Mouse (Mus musculus) gastrocnemius, postnatal 4 days (tissue): Measurements from ENCODE around the gene Abcb5. TPM values are rescaled to one million over a fixed set of nuclear protein-coding genes. Genes with fewer than 3 reads are reported as not detected.
"Not testable (repeated sequence)": the region's sequence is repeated elsewhere in the genome, so short reads cannot be mapped to it uniquely, and the experiment has no call there.

Experiments
- DNase-seq, 2 experiments: peaks; one replicate each; pipeline ENCODE4 v3.0.0; 2021 to 2022; ENCODE audit warnings: low spot score in 2 of 2, mixed read lengths in 2 of 2
- long read RNA-seq, 2 experiments: library from polyadenylated mRNA; stranded (forward); transcript quantifications; one replicate each; pipeline ENCODE4 v2.0.0; 2021
- total RNA-seq, 2 experiments: library from RNA; stranded (reverse); gene quantifications; 2 replicates each; pipeline ENCODE4 v1.2.3; 2021

Abcb5 gene
- total RNA-seq = not detected
- long read RNA-seq, experiment 1 = 0 reads
- long read RNA-seq, experiment 2 = 0 reads

DNA sequence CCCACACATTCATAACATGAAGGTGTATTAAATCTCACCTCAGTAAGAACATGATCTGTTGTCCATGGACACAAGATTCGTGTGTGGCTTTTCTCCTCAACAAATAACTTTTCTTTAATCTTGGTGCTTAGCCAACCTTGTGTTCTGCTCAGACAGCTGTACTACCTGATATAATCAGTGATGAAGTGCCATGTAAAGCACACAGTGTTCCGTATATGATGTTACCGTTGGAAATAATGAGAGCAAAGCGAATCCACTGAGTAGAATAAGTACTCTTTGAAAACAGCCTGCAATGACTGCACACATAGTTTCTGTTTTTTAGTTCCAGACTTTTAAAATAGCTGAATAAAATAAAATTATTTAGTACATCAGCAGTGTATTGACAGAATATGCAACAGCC lies at the start of gene Abcb5:
Gene Abcb5 (minus strand): TSS at position 101 of the 400 bp plus-strand sequence.
- no peak for DNase-seq

DNA sequence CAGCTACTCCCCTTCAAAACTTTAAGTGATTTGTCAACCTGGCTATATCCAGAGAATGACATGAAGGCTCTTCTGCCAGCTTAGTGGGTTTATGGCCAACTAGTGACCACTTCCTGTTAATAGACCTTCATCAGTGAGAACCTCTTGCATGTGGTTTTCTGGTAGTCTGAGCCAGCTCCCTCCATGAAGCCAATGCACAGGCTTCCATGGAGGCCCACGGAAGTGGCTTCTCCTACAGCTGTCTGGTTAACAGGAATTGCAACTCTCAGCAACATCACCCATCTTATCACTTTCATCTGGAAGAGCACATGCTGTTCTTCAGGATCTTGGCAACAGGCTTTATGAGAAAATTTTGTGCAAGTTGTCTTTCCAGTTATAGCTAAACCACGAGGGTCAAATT lies 33.0 kb upstream of the Abcb5 start:
- no peak for DNase-seq

DNA sequence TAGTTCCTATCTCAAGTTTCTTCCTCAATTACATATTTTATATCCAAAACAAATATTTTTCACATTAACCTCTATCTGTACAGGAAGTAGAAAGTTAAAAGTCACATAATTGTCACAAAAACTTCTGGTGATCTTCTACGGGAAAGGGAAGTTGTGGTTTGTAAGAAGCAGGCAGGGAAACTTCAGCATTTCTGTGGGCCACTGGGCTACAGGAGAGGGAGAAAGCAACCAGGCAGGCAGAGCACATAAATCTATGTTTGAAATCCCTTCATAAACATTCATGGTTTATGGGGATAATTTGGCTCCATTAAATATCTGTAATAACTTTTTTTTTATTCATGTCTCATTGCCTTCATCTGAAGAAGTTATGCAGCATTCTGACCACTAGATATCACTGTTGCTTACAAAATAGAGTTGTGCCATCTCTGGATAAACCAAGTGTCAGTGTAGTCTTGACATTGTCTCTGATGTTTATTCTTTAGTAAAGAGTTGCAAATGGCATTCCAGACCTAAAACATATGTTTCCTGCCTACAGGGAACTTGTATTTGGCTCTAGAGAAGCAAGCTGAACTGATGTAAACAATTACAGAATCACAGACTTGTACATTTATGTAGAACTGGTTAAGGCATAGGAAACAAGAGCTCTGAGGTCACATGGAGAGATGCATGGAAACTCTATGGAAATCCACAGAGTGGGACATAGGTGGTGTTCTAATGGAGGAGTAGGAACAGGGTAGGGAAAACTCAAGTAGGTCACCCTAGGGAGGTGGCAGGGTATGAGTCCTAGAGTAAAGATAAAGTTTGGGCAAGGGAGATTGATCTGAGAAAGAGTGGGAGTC lies 28.3 kb upstream of the Abcb5 start:
- no peak for DNase-seq

DNA sequence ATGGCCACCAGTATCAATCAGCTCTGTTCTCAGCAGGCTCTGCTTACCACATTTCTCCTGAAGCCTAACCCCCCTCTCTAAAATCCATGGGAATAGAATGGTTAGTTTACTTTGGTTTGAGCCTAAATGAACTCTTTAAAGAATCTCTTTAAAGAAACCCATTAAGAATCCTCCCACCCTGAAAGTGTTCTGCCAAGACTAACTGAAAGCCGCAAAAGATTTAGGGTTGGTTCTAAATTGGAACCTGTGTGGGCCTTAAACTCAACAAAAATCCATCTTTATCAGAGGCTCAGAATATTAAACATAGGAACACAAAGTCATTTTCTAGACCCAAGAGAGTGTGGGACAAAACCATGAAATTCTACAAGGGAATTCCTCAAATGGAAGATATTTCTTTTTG lies 18.6 kb upstream of the Abcb5 start:
- DNase-seq = no peak

DNA sequence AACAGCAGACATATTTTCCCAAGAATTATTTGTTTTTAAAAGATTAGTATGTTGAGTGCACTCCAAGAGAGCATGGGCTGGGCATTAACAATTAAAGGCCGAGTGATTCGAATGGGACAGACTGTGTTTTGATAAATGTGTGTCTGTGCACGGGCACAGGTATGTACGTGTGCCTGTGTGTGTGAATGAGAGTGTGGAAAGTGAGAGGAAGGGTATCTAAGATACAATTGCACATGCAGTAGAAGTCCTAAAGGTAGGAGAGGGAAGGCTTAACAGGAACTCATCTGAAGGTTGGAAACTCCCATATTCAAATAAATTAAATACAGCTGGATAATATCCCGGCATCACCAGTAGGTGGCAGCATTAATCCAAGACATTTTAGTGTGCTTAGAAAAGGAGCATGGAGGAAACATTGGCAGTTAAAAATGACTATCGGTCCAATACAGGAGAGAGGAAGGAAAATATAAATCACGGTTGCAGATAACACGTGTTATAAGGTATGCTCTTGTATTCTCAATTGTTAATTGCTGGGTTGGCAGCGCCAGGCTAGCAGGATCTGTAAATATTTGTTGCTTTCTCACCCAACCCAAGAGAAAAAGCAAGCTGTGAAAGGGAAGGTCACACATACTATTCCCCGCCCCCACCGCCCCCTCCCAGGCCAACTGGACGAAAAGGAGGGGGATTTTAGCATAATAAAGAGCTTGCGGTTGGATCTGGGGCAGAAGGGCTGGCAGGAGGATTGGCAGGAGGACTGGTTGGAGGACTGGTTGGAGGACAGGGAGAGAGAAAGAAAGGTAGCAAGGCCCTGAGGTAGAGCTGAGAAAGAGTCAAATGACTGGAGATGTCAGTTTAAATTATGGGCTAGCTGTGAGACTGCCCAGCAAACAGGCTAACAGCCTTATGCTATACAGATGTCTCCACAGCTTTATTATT lies 35.6 kb downstream of the Abcb5 start:
- peak; percentile 23 to 43 for DNase-seq

DNA sequence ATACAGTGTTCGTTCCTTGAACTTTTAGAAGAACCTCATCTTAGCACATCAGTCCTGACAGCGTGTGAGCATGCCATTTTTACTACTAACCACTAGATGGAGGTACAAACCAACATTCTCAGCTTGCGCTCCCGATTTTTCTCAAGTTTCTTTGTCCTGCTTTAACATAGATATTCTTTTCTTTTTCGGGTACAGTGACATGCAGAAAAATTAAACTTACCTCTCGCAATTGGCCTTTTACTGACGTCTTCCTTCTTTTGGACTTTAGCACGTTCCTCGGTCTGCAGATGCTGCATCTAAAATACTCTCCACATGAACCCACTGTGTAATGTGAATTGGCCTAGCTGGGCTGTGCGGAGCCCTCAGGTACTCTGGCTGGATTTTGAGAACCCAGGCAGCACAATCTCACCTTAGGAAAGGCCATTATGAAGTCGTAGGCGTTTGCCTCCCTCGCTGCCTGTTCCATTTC lies 39.4 kb downstream of the Abcb5 start:
- no peak for DNase-seq

DNA sequence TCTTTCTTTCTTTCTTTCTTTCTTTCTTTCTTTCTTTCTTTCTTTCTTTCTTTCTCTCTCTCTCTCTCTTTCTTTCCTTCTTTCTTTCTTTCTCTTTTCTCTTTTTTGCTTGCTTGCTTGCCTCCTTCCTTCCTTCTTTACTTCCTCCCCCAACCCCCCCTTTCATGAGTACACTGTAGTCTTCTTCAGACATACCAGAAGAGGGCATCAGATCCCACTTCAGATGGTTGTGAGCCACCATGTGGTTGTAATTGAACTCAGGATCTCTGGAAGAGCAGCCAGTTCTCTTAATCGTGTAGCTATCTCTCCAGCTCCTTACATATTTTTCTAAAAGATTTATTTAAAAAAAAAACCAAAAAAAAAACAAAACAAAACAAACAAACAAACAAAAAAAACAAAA lies 42.3 kb downstream of the Abcb5 start:
- DNase-seq = not testable (repeated sequence)

DNA sequence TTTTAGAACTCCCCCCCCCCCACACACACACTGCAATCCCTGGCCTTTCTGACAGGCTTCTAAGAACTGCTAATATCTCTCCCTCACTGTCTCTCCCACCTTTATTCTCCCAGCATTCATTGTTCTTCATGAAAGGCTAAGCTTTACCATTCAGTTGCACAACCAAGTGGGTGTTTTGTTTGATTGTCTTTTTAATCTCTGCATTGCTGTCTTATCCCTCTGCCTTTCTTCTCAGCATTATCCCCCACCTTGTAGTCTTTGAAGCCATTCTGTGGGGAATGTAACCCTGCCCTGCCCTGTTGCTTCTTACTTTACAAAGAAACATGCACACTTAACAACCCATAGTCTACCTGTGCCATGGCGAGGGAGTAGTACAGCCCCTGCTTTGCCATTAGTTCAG lies 48.5 kb downstream of the Abcb5 start:
- DNase-seq = no peak

DNA sequence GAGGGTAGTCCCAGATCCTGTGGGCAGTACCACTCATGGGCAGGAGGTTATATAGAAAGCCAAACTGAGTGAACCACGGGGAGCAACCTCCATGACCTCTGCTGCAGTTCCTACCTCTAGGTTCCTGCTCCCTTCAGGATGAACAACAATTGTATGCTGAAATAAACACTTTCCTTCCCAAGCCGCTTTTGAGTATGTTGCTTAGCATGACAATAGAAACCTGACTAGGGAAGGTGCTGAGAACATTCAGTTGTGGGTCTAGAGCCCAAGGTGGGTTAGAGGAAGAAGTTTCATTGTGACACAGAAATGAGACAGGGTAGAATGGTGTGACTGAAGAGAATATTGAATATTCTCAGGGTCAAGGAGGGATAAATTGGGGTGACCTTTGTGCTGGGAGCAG lies 55.9 kb downstream of the Abcb5 start:
- DNase-seq = no peak

DNA sequence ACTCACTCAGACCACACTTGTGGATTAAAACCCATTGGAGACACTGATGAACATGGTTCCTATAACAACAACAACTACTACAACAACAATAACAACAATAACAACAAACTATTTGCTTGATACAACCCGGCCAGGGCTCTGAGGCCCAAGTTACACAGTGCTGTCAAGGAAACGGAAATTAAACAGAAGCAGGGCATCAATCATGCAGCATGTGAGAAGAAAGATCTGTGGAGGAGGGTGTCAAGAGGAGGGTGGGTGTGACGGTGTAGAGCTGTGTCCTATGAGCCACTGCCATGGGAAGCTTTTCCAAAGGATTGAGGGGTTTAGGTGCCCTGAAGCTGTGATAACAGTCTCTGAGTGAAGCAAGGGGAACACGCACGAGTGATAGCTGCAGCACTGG lies 64.0 kb downstream of the Abcb5 start:
- no peak for DNase-seq

DNA sequence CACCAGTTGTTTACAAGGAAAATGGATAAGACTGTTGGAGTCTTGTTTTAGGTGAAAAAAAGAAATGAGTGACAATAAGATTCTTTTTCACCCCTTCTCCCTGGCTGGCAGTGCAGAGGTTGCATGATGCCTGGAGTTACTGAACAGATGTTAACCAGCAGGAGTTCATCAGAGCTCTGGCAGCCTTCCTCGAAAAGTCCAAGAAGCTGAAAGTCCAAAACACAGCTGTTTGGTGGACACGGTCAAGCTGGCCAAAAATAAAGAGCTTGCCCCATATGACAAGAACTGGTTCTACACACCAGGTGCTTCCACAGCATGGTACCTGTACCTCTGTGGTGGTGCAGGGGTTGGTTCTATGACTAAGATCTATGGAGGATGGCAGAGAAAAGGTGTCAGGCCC lies 78.3 kb downstream of the Abcb5 start:
- DNase-seq = no peak

DNA sequence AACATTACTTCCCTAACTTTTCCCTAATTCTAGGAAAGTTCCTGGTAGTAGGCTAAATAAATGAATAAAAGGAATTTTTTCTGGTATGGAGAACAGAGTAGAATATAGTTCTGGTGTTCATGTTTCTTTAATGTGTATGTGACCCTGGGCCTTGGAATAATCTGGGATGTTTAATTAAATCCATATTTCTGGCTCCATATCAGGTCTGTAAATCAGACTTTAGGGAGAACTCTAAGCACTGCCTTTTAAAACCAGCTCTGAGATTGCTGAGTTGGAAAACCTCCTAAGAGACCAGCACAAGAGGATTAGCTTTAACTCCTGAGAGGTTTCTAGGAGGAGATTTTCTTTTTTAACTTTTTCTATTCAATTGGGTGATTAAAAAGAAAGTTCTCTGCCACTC lies 83.4 kb downstream of the Abcb5 start:
- DNase-seq = no peak

DNA sequence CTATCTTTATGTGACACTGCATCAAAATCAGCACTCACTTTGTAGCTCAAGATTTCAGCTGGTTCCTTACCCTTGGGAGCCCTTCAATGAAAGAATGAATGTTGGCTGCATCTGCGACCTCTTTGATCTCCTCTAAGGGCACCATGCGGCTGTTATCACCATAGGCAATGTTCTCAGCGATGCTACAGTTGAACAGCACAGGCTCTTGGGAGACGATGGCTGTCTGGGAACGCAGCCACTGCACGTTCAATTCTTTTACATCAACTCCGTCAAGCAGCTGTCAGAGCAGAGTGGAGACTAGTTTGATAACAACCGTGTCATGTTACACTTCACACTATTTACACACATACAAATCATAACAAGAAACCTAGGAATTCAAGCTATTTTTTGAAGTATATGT lies 93.5 kb downstream of the Abcb5 start:
- no peak for DNase-seq

DNA sequence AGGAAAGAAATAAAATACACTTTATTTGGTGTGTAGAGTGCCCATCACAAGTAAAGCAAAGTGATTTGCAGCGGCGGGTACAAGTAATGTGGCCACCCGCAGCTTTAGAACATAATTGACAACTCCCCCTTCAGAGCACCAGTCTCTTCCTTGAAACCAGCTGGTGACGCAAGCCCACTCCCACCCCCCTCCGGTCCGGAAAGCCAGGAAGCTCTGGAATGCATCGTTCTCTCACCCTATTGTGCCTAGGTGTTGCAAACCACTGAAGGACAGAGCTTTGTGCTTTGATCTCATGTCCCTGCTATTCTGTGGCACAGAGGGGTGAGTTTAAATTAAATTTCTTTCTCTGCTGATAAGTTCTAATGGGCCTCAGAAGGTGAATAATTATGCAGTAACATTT lies 110.1 kb downstream of the Abcb5 start:
- no peak for DNase-seq

DNA sequence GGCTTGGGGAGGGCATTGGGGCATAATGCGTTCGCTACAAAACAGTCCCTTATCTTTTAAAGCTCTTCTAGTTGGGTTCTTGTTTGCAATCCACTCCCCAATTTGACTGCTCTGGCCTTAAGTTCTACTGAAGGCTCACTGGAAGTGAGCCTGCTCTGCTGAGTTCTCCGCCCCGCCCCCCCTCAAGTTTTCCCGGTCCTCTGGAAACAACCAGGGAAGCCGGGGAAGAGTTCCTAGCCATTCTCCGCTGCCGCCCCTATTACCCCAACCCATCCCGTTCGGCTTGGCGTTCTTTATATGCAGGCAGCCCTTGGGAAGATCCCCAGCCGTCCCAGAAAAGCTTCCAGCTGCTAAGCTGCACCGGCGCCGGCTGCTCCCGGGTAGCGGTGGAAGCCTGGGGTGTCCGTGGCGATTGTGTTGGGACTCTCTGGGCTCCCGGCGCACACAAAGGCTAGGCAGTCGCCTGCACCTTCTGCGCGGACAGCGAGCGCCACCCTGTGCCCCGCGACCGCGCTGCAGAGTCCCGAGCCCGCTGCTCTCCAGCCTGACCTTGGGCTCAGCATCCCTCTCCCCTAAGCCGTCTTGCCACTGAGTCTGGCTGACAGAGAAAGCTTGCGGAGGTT lies 111.3 kb downstream of the Abcb5 start:
- DNase-seq = peak; percentile 28 to 65

DNA sequence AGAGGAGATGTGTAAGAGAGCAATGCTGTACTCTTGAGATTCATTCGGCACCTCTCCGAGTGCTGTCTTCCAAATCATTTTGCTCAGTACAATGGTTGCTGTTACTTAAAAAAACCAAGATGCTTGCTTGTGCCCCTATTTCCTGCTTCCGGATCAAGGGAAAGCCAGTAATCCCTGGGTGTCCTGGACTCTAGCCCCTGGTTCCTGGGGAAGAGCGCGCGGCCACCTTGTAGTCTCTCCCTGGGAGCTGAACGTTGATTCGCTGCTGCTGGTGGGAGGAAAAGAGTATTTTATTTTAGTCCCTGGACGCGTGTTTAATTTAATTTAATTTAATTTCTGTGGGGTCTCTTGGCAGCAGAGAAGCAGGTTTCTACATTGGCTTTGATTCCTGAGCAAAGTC lies 111.8 kb downstream of the Abcb5 start:
- no peak for DNase-seq

DNA sequence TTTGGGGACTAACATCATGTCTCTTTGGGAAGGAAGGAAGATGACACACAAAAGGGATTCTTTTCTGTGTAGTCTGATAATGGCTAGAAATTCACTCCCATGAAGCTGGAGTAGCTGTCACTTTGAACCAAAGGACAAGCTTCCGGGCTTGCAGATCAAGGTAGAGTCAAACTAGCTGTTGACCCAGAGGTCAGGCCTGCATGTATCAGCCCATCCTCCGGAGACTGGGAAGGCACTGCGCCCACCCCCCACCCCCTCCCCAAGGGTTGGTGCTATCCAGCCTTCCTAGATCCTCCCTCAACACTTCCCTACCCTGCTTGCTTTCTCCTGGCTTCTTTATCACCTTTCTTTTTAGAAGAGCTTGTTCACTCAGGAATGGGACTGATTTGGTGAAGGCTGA lies 112.9 kb downstream of the Abcb5 start:
- no peak for DNase-seq

DNA sequence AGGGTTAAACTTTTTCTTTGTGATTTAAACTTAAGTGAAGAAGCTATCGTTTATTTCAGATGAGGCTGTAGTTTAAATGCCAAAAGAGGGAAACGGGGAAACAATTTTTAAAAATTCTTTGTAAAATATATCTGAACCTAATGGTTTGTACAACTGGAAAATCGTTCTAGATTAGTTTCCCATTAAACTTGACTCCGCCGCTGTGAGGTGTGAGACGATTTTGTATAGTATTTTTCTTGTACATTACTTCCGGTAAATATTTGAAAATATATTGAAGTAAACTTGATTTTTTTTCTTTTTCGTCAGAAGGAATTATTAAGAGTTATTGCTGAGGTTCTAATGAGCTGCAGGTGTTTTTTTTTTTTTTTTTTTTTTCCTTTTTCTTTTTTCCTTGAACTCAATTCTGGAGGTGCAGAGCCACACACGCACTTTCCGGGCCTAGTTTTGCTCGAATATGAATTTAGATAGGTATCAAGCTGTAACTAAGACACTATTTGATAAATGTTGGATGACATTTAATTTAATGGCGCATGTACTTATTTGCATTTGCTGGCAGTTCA lies 115.3 kb downstream of the Abcb5 start:
- DNase-seq = no peak

DNA sequence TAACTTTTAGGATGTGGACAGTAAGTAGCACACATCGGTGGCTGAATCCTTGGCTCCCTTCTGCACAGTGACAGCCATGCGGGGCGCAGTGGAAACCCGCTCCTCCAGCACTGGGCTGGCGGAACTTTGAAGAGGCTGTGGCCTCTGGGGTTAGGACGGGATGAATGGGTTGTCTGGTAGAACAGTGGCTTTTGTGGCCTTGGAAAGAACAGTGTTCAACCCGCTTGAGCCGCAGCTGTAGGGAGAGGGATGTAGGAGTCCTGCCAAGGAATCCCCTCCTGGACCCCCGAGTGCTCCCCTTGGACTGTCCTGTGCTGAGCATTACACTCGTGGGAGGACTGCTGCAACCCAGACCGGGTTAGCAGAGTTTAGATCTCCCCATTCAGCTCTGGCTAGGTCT lies 116.2 kb downstream of the Abcb5 start:
- peak in 1 of 2 experiments; percentile 10 for DNase-seq

DNA sequence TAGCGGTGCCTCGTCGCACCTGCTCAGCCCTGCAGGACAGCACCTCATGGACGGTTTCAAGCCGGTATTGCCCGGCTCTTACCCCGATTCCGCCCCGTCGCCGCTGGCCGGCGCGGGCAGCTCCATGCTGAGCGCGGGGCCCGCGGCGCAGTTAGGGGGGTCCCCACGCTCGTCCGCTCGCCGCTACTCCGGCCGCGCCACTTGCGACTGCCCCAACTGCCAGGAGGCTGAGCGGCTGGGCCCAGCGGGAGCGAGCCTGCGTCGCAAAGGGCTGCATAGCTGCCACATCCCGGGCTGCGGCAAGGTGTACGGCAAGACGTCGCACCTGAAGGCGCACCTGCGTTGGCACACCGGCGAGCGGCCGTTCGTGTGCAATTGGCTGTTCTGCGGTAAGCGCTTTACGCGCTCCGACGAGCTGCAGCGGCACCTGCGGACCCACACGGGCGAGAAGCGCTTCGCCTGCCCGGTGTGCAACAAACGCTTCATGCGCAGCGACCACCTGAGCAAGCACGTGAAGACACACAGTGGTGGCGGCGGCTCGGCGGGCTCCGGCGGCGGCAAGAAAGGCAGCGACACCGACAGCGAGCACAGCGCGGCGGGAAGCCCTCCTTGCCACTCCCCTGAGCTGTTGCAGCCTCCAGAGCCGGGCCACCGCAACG lies 116.9 kb downstream of the Abcb5 start:
- DNase-seq = peak in 1 of 2 experiments; percentile 27
